Mouse (Mus musculus) heart, embryonic 12.5 days (tissue): ENCODE results near the gene Cldn34b1. TPM values are rescaled to one million over a fixed set of nuclear protein-coding genes. Genes with fewer than 3 reads are reported as not detected.
"Not testable (repeated sequence)": the region's sequence is repeated elsewhere in the genome, so short reads cannot be mapped to it uniquely, and the experiment has no call there.

Experiments
- ATAC-seq: fragments of 200-750 bp; cut with Nextera tagmentation; 2 replicates; pipeline ENCODE4 v1.8.0; 2017; ENCODE audit warnings: moderate TSS enrichment, moderate library complexity; ENCODE audit not compliant: insufficient number of reproducible peaks, low FRiP score
- H3K27ac ChIP-seq: fragments of 300-500 bp; sonication (generic); 2 replicates; pipeline ENCODE4 v1.5.1; 2016; ENCODE audit warnings: mild to moderate bottlenecking, moderate library complexity; ENCODE audit not compliant: poor library complexity, severe bottlenecking
- H3K27me3 ChIP-seq: fragments of 300-500 bp; sonication (generic); replicated peaks from 2 replicates; pipeline ENCODE4 v1.6.1; 2016; ENCODE audit warnings: mild to moderate bottlenecking, moderate library complexity
- H3K36me3 ChIP-seq: fragments of 300-500 bp; sonication (generic); 2 replicates; pipeline ENCODE4 v1.6.1; 2016; ENCODE audit warnings: mild to moderate bottlenecking, moderate library complexity
- H3K4me1 ChIP-seq: fragments of 300-500 bp; sonication (generic); replicated peaks from 2 replicates; pipeline ENCODE4 v1.6.1; 2016; ENCODE audit warnings: mild to moderate bottlenecking
- H3K4me2 ChIP-seq: fragments of 300-500 bp; sonication (generic); 2 replicates; pipeline ENCODE4 v1.6.1; 2016; ENCODE audit warnings: mild to moderate bottlenecking, moderate library complexity
- H3K4me3 ChIP-seq: fragments of 300-500 bp; sonication (generic); 2 replicates; pipeline ENCODE4 v1.5.1; 2016; ENCODE audit warnings: mild to moderate bottlenecking
- H3K9ac ChIP-seq: fragments of 300-500 bp; sonication (generic); 2 replicates; pipeline ENCODE4 v1.6.1; 2016; ENCODE audit warnings: mild to moderate bottlenecking, moderate library complexity
- H3K9me3 ChIP-seq: fragments of 300-500 bp; sonication (generic); replicated peaks from 2 replicates; pipeline ENCODE4 v1.6.1; 2016; ENCODE audit warnings: mild to moderate bottlenecking, moderate library complexity
- WGBS: fragments of 180-500 bp; shearing (Covaris S2); methylation state at CpG from one replicate; pipeline ENCODE4 v1.1.7; 2016; 5-methylcytosine and 5-hydroxymethylcytosine counted together
- polyA plus RNA-seq: library from polyadenylated mRNA; unstranded; fragments of >200 nt; fragmentation: Nextera tagmentation; extraction: Ambion mirVana; gene quantifications from 2 replicates; pipeline ENCODE4 v1.2.1, GENCODE M21; 2016

Gene Cldn34b1
- not detected in 2 replicates for polyA plus RNA-seq

DNA sequence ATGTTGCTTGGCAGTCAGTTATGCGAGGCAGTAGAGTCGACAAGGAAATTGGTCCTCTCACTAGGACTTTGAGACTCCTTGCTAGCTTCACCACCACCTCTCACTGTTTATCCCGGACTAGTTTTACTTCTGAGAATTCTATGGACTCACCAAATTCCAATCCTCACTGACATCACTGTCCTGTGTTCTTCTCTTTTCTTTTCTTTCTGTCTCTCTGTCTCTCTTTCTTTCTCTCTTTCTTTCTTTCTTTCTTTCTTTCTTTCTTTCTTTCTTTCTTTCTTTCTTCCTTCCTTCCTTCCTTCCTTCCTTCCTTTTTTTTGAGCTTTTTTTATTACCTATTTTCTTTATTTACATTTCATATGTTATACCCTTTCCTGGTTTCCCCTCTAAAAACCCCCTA is at the start of gene Cldn34b1:
TSS of gene Cldn34b1 (minus strand) at position 101 of the 400 bp plus-strand sequence.
- not testable (repeated sequence) for ATAC-seq, H3K27ac ChIP-seq, H3K9ac ChIP-seq, H3K4me2 ChIP-seq, H3K9me3 ChIP-seq, H3K4me3 ChIP-seq, H3K36me3 ChIP-seq, H3K27me3 ChIP-seq, H3K4me1 ChIP-seq
- WGBS = 74% methylated on average over 3 of the region's 3 CpGs

- ATAC-seq, H3K9me3 ChIP-seq, H3K4me1 ChIP-seq, H3K9ac ChIP-seq, H3K27ac ChIP-seq, H3K27me3 ChIP-seq, H3K4me2 ChIP-seq, H3K36me3 ChIP-seq, H3K4me3 ChIP-seq: not testable (repeated sequence)
- WGBS = 69% methylated on average over 1 of the region's 1 CpGs
These were observed 45.8 kb upstream of the Cldn34b1 start, which contains the start of gene Magea6 for GRCm38 (mm10) chrX:154935887-154936286. Magea6 (minus strand) TSS chrX:154935987.

Other genes starting within 250 kb of the Cldn34b1 start
- not detected in 2 replicates for gene Magea6, start 45.7 kb upstream of the Cldn34b1 start, polyA plus RNA-seq
- not detected in 2 replicates for gene Magea3, start 59.2 kb upstream of the Cldn34b1 start, polyA plus RNA-seq
- gene Magea8, start 105.6 kb upstream of the Cldn34b1 start, polyA plus RNA-seq = not detected in 2 replicates
- gene Magea5, start 172.9 kb upstream of the Cldn34b1 start, polyA plus RNA-seq = not detected in 2 replicates
- not detected in 2 replicates for gene Magea1, start 199.5 kb upstream of the Cldn34b1 start, polyA plus RNA-seq
- gene Magea2, start 203.4 kb upstream of the Cldn34b1 start, polyA plus RNA-seq = not detected in 2 replicates
- gene Cldn34b2, start 238.1 kb upstream of the Cldn34b1 start, polyA plus RNA-seq = not detected in 2 replicates